Mouse (Mus musculus): ENCODE data around the gene Ifnb1.
"Not testable (repeated sequence)": the region's sequence is repeated elsewhere in the genome, so short reads cannot be mapped to it uniquely, and the experiment has no call there.

Ifnb1 gene

DNA sequence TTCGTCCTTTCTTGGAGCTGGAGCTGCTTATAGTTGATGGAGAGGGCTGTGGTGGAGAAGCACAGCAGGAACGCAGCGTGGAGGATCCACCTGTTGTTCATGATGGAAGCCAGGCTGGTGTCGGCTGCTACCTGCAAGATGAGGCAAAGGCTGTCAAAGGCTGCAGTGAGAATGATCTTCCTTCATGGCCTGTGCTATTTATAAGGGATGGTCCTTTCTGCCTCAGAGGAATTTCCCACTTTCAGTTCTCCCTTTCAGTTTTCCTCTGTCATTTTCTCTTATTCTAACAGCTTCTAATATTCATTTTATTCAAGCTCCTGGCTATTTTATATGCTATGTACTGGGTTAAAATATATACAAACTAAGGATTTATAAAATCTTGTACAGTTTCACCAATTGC, at the start of gene Ifnb1:
Ifnb1 (minus strand) TSS at position 101 of the 400 bp plus-strand sequence.
- DNase-seq (ENCODE audit: low read depth, low spot score) = no peak

- DNase-seq (ENCODE audit: low read depth, low spot score) = no peak
Measured at GRCm38 (mm10) chr4:88571698-88572097, 49.1 kb upstream of the Ifnb1 start, which contains the start of gene Ifna14. Ifna14 (minus strand) TSS chr4:88571798.

GRCm38 (mm10) chr4:88561791-88562190, 39.2 kb upstream of the Ifnb1 start:
- DNase-seq (ENCODE audit: low read depth, low spot score) = no peak

DNA sequence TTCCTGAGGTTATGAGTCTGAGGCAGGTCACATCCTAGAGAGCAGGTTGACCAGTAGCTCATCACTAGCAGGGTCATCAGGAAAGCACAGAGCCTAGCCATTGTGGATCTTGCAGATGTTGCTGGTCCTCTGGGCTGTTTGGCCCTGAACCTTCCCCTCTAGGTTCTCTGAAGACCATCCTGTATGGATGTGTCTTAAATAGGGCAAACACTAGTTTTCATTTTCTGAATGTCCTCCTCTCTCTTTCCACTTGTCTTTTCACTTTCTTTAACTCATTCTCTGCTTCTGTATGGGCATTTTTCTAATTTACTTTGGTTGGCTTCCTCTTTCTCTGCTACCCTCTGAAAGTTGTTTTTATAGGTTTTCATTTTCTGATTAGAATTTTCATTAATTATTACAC, 35.6 kb upstream of the Ifnb1 start, which contains the start of gene Ifna15:
Ifna15 (minus strand) TSS at position 101 of the 400 bp plus-strand sequence.
- DNase-seq (ENCODE audit: low read depth, low spot score) = not testable (repeated sequence)

DNA sequence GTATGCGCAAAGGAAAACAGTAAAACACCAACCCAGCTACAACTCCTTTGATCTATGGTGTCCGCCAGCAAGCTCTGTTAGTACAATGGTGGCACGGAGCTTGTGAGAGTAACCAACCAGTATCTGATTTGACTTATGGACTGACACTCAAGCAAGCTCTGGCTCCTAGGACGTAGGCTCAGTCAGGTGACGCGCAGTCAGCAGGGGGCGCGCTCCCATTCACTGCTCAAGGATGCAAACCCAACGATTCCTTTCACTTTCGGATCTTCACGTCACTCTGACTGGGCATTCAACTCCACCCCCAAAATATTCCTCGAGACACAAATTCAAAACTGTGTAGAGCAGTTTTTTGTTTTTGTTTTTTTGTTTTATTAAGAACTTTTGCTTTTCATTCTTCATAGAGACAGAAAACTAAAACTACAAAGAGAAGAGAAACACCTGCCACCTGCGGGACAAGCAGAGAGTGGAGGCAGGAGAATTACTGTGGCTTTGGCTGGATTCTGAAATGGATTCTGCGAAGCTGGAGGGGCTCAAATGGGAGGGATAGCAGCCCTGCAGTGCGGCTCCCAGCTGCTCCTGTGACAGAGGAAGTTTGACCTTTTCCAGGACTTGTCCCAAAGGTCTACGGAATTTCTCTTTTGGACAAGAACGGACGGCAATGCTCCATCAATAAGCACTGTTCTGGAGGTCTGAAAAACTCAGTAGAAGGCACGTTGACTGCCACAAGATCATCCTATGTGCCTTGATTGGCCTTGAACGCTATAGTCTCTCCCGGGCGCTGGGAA, 27.8 kb upstream of the Ifnb1 start:
- peak; percentile 97 for DNase-seq (ENCODE audit: low read depth, low spot score)

DNA sequence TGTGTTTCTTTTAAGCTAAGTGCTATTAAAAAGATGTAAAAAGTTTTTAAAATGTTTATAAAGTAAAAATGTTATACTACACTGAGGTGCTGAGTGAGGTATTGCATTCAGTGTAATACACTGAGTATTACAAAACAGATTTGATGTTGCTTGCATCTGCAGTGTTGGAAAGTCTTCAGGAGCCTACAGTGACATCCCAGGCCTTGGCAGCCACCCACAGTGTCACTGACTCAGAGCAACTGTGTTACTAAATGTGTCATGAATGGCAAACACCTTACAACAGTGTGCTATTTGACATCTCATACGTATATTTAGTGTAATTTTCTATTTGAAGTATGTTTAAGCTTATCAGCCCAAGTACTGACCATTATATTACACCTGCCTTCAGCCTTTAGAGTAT, 25.4 kb upstream of the Ifnb1 start:
- no peak for DNase-seq (ENCODE audit: low read depth, low spot score)

- DNase-seq (ENCODE audit: low read depth, low spot score) = peak; percentile 81
Measured at GRCm38 (mm10) chr4:88543649-88544234, 21.2 kb upstream of the Ifnb1 start.

- DNase-seq (ENCODE audit: low read depth, low spot score) = no peak
Measured at GRCm38 (mm10) chr4:88537328-88537727, 14.8 kb upstream of the Ifnb1 start.

DNA sequence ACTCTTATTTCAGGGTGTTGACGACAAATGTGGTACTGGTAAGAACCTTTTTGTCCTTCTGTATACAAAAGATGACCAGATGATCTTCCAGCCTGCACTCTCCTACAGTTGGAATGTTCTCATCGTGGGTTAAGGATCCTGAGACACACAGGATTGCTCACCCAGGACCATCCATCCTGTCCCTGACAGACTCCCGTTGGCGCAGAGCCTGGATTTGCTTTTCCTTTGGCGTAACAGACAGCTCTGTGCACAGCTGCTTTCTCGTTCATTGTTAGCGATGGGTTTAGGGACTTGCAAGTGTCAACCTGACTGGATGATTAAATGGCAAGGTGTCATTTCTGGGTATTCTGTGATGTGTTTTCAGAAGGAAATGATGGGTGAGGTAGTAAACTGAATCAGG, 14.1 kb upstream of the Ifnb1 start:
- no peak for DNase-seq (ENCODE audit: low read depth, low spot score)

DNA sequence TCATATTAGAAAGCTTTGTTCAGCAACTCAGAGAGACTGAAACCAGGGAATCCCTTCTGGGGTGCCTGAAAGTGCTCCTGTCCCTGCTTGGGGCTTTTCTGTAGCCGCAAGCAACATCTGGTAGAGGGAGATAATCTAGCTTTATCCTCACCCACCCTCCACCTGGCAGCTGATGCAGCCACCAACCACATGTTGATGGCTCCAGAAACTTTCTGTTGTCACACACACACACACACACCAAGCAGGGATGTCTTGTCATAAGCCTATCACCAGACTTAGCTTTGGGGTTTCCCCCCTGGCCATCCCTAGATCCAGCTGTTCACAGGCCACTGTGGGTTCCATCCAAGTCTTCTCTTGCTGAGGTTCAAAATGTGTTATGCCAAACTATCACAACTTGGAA, 13.2 kb upstream of the Ifnb1 start:
- DNase-seq (ENCODE audit: low read depth, low spot score) = no peak

GRCm38 (mm10) chr4:88534903-88535302, 12.3 kb upstream of the Ifnb1 start:
- DNase-seq (ENCODE audit: low read depth, low spot score) = no peak

DNA sequence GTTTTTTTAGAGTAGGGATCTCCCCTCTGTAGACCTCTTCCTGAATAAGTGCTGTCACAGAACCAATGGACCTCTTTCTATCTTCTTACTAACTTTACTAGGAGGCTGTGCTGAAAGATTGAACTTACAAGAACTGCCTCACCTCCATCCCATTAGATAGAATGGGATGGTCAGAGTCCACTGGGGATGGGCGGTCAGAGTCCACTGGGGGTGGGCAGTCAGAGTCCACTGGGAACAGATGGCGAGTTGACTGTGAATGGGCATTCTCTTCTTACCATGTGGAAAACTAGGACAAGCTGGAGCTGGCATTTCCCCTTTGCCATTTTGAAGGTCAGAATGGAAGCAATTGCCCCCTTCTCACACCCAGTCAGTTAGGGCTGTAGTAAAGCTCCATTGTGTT, 10.9 kb upstream of the Ifnb1 start:
- DNase-seq (ENCODE audit: low read depth, low spot score) = no peak

DNA sequence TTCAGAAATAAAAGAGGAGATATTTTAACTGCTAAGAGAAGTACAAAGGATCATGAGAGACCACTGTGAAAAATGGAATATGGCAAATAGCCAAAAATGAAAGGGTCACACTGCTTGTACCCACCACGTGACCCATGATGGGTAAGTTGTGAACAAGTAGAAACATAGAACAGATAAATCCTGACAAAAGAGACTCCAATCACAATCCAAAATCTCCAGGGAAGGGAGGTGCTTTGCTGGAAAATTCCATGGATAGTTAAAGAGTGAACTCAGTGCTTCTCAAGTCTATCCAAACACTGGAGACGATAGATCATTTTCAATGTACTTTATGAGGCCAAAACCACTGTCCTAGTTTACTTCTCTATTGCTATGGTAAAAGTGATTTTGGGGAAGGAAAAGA, 8.3 kb upstream of the Ifnb1 start:
- no peak for DNase-seq (ENCODE audit: low read depth, low spot score)

GRCm38 (mm10) chr4:88530271-88530670, 7.7 kb upstream of the Ifnb1 start:
- no peak for DNase-seq (ENCODE audit: low read depth, low spot score)

DNA sequence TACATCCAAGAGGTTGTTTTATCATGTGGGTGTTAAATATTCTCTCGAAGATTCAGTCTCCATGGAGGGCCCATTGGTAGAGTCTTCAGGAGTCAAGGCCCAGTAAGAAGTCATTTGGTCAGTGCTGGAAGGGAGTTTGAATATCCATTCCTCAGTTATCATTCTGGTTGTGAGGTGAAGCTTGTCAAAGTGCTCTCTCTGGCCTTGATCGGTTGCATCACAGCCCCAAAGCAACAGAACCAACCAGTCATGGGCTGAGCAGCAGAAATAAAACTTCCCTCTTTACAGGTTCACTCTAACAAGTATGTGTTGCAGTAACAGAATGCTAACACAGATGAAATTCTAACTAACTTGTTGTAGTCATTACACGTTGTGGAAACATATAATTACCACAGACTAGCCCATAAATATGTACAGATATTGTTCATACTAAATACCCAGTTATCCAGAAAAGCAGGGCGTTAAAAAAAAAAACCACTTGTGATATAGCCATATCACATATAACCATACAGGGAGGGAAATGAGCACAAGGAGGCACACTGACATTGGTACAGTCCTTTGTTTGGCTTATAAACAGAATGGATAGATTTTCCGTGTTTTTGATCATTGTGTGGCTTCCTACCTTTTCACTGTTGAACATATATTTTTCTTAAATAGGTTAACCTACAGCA, 3.9 kb upstream of the Ifnb1 start:
- DNase-seq (ENCODE audit: low read depth, low spot score) = no peak

- no peak for DNase-seq (ENCODE audit: low read depth, low spot score)
Measured at GRCm38 (mm10) chr4:88525393-88525792, 2.8 kb upstream of the Ifnb1 start.

- DNase-seq (ENCODE audit: low read depth, low spot score) = no peak
Measured at GRCm38 (mm10) chr4:88523241-88523640, 667 bp upstream of the Ifnb1 start.

DNA sequence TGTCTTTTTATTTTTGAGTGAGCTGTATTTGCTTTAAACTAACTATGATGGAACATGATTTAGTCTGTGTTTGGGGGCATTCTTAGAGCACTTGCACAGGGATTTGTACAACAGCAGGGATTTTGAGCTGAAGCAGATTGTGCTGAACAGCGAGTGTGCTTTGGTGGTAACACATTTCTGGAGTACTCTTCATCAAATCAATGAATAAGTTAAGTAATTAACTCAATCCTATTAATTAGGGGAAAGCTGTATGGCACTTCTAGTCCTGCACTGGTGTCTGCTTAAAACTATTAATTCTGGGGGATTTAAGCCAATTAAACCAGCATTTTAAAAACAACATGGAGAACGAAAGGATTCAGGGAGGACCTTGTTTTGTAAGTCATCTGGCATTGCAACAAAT, 4.6 kb downstream of the Ifnb1 start:
- DNase-seq (ENCODE audit: low read depth, low spot score) = no peak

- peak; percentile 25 for DNase-seq (ENCODE audit: low read depth, low spot score)
Measured at GRCm38 (mm10) chr4:88515711-88516211, 6.8 kb downstream of the Ifnb1 start.

DNA sequence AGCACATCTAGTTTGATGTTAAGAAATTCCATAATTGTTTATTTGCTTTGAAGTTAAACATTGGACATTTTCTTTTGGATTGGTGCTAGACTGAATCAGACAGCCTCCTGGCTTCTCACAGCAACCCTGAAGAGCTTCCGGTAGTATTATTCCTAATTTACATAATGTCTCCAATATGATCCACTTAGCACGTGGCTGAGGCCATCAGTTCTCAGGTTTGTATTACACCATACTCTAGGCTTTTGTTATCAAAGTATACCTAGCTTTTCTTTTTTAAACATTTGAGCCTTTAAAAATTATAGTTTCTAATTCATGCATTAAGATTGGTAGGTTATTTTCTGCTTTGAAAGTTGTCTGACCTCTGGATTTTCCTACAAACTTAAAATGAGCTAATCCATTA, 7.3 kb downstream of the Ifnb1 start:
- DNase-seq (ENCODE audit: low read depth, low spot score) = no peak

DNA sequence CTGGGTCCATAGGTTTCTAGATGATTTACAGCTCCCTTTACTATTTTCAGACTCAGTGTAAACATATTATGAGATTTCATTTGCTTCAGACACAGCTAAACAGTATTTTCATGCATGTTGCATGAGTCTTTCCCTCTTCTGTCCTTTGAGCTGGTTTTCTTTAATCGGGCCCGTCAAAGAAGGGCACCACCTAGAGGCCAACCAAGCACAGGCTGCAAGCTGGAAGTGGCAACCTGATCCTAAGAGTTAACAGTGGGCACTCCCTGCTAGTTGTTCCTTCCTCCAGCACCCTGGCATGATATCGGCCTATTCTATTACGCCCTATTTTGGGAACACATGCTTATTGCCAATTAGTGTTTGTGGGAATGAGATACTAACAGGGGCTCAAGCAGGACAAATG, 8.2 kb downstream of the Ifnb1 start:
- peak; percentile 66 for DNase-seq (ENCODE audit: low read depth, low spot score)

- no peak for DNase-seq (ENCODE audit: low read depth, low spot score)
Measured at GRCm38 (mm10) chr4:88513743-88514142, 8.8 kb downstream of the Ifnb1 start.

All from CD4-positive, CD25-positive, alpha-beta regulatory T cell, adult 2 months (primary cell).